ENCODE assay signal across 9 mouse cellular contexts in the genomic region with DNA sequence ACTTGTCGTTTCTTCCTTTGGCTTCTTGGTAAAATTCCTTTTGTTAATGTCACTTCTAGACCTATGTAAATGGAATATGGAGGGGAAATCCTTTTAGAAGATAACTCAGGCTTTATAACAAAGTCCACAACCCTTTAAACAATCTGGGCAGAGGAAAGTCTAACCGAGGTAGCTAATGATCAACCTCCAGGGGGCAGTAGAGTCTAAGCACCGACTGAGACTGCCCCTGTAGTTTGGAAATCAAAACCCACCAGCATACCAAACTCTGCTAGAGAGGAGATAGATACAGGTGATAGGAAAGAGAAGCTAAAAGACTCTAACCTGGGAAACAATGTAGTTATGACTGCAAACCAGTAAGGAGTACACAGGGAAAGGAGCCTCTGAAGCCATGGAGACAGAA.
A peak's percentile ranks its signal among the peaks of the same experiment; 100 is the strongest.
DNase-seq lines count a peak whose midpoint lies in the region; ATAC-seq and TF ChIP-seq lines count a peak whose summit lies in the region.
"Had no signal": no experiment of that assay in that cellular context is flagged by ENCODE, and none has a peak within 500 bp of the region (broad histone marks: within the 10 kb centered on the region; RNA-seq: fewer than 3 reads in every experiment).

No protein-coding gene starts in this region.

- no peaks in the 10 kb centered on the region for H3K4me1 ChIP-seq in cerebellum, adult 2 months (ENCODE audit: control insufficient read depth, insufficient read depth, low read length)
- no peaks in the 10 kb centered on the region for H3K4me1 ChIP-seq in lung, postnatal 0 days (ENCODE audit: insufficient read depth, low read depth, low read length)
- H3K4me1 ChIP-seq: lung, embryonic 15.5 days had no signal

- 16% methylated on average over 3 of the region's 3 CpGs for WGBS in cerebellum, adult 2 months
- 5% methylated on average over 3 of the region's 3 CpGs for WGBS in lung, postnatal 0 days

- DNase-seq in cerebellum, adult 2 months, result no peak
- DNase-seq in left cerebral cortex, adult 11 months (ENCODE audit: low spot score), result peak; percentile 16
- DNase-seq in left cerebral cortex, adult 8-10 months (ENCODE audit: low spot score in 2 of 2), result no peak
- DNase-seq in adrenal gland, postnatal 10 days, result peak; percentile 50
- peak; percentile 44 for DNase-seq in heart, postnatal 4 days
- peak; percentile 61 for DNase-seq in lung, postnatal 0 days (ENCODE audit: low spot score)
- peak; percentile 15 for DNase-seq in yolk sac, embryonic 10.5 days (ENCODE audit: low spot score)

- no peak for TF ChIP-seq EP300 in lung, postnatal 0 days (IDR thresholded peaks at IDR 0.05)

- H3K27ac ChIP-seq in cerebellum, adult 2 months (ENCODE audit: insufficient read depth, low read length), result no peak overlapping the region
- H3K27ac ChIP-seq in lung, postnatal 0 days (ENCODE audit: low read length), result no peak overlapping the region
- H3K27ac ChIP-seq: lung, embryonic 15.5 days had no signal

- no peaks in the 10 kb centered on the region for H3K36me3 ChIP-seq in lung, postnatal 0 days (ENCODE audit: insufficient read depth, low read length)
- H3K36me3 ChIP-seq: lung, embryonic 15.5 days had no signal

- TF ChIP-seq CTCF in cerebellum, adult 2 months (IDR thresholded peaks at IDR 0.05; ENCODE audit: borderline replicate concordance, insufficient read depth, low read depth, low read length), result peak; percentile 42; the same call in 1 of the 2 replicates
- peak; percentile 78 for TF ChIP-seq CTCF in lung, postnatal 0 days (IDR thresholded peaks at IDR 0.05)

- no peak overlapping the region for H3K4me2 ChIP-seq in lung, postnatal 0 days (replicated peaks; ENCODE audit: low read depth, low read length)
- H3K4me2 ChIP-seq: lung, embryonic 15.5 days had no signal

- ATAC-seq in cerebellum, adult (ENCODE audit: insufficient number of reproducible peaks, low FRiP score, low TSS enrichment), result no peak
- ATAC-seq in lung, postnatal 0 days, result no peak

- TF ChIP-seq POLR2A in cerebellum, adult 2 months (IDR thresholded peaks at IDR 0.05; ENCODE audit: borderline replicate concordance, insufficient read depth, low read length), result no peak

- H3K4me3 ChIP-seq in cerebellum, adult 2 months (replicated peaks; ENCODE audit: insufficient read depth, low read depth, low read length), result no peak overlapping the region
- H3K4me3 ChIP-seq in lung, postnatal 0 days (ENCODE audit: low read depth, low read length), result no peak overlapping the region
- H3K4me3 ChIP-seq: lung, embryonic 15.5 days had no signal

- H3K27me3 ChIP-seq in cerebellum, adult 2 months (ENCODE audit: control insufficient read depth, insufficient read depth, low read length), result no peaks in the 10 kb centered on the region
- no peaks in the 10 kb centered on the region for H3K27me3 ChIP-seq in lung, postnatal 0 days (replicated peaks; ENCODE audit: insufficient read depth, low read length)
- H3K27me3 ChIP-seq: lung, embryonic 15.5 days had no signal

- H3K9ac ChIP-seq in lung, postnatal 0 days (replicated peaks; ENCODE audit: low read depth), result no peak overlapping the region
- H3K9ac ChIP-seq: lung, embryonic 15.5 days had no signal

- H3K9me3 ChIP-seq in lung, postnatal 0 days (ENCODE audit: low read length), result no peaks in the 10 kb centered on the region
- H3K9me3 ChIP-seq: lung, embryonic 15.5 days had no signal

Comparison
In these comparisons a context has a peak if more than half of its experiments do, and no peak if none do; other contexts are left out.
1. DNase-seq: peak in left cerebral cortex, adult 11 months (single experiment), adrenal gland, postnatal 10 days (single experiment), heart, postnatal 4 days (single experiment), lung, postnatal 0 days (single experiment) and yolk sac, embryonic 10.5 days (single experiment); none in cerebellum, adult 2 months (0 of 2) and left cerebral cortex, adult 8-10 months (0 of 2).